Mouse (Mus musculus): ENCODE results near the gene 2010111I01Rik.
"Not testable (repeated sequence)": the region's sequence is repeated elsewhere in the genome, so short reads cannot be mapped to it uniquely, and the experiment has no call there.

Gene 2010111I01Rik

GRCm38 (mm10) chr13:63203502-63204278 is 239.0 kb downstream of the 2010111I01Rik start:
- no peak for DNase-seq (ENCODE audit: low spot score)

GRCm38 (mm10) chr13:63205750-63206149 is 241.1 kb downstream of the 2010111I01Rik start:
- no peak for DNase-seq (ENCODE audit: low spot score)

- DNase-seq (ENCODE audit: low spot score) = no peak
Measured at GRCm38 (mm10) chr13:63206396-63206795, 241.7 kb downstream of the 2010111I01Rik start.

- DNase-seq (ENCODE audit: low spot score) = no peak
Measured at GRCm38 (mm10) chr13:63216537-63216936, 251.8 kb downstream of the 2010111I01Rik start.

- DNase-seq (ENCODE audit: low spot score) = no peak
Measured at GRCm38 (mm10) chr13:63223026-63223770, 258.5 kb downstream of the 2010111I01Rik start.

GRCm38 (mm10) chr13:63225796-63226583 is 261.3 kb downstream of the 2010111I01Rik start:
- no peak for DNase-seq (ENCODE audit: low spot score)

GRCm38 (mm10) chr13:63227785-63228184 is 263.1 kb downstream of the 2010111I01Rik start:
- DNase-seq (ENCODE audit: low spot score) = no peak

GRCm38 (mm10) chr13:63230955-63231701 is 266.4 kb downstream of the 2010111I01Rik start:
- no peak for DNase-seq (ENCODE audit: low spot score)

- DNase-seq (ENCODE audit: low spot score) = no peak
Measured at GRCm38 (mm10) chr13:63231702-63232070, 267.0 kb downstream of the 2010111I01Rik start.

GRCm38 (mm10) chr13:63232558-63232957 is 267.9 kb downstream of the 2010111I01Rik start:
- no peak for DNase-seq (ENCODE audit: low spot score)

GRCm38 (mm10) chr13:63234520-63234919 is 269.8 kb downstream of the 2010111I01Rik start:
- DNase-seq (ENCODE audit: low spot score) = not testable (repeated sequence)

GRCm38 (mm10) chr13:63235551-63235950 is 270.9 kb downstream of the 2010111I01Rik start:
- DNase-seq (ENCODE audit: low spot score) = no peak

GRCm38 (mm10) chr13:63236159-63236893 is 271.6 kb downstream of the 2010111I01Rik start:
- DNase-seq (ENCODE audit: low spot score) = no peak

- DNase-seq (ENCODE audit: low spot score) = no peak
Measured at GRCm38 (mm10) chr13:63238045-63238444, 273.4 kb downstream of the 2010111I01Rik start.

GRCm38 (mm10) chr13:63239301-63239804 is 274.7 kb downstream of the 2010111I01Rik start:
- no peak for DNase-seq (ENCODE audit: low spot score)

GRCm38 (mm10) chr13:63239877-63240671 is 275.4 kb downstream of the 2010111I01Rik start:
- DNase-seq (ENCODE audit: low spot score) = peak; percentile 90

GRCm38 (mm10) chr13:63240835-63241234 is 276.1 kb downstream of the 2010111I01Rik start:
- DNase-seq (ENCODE audit: low spot score) = peak; percentile 41

GRCm38 (mm10) chr13:63241665-63242064 is 277.0 kb downstream of the 2010111I01Rik start:
- no peak for DNase-seq (ENCODE audit: low spot score)

- DNase-seq (ENCODE audit: low spot score) = peak; percentile 43
Measured at GRCm38 (mm10) chr13:63242401-63243192, 277.9 kb downstream of the 2010111I01Rik start.
